Mouse (Mus musculus) CD4-positive naive resting alpha-beta T cell, adult 76 days (primary cell): ENCODE results near the gene Fgf14. TPM values are rescaled to one million over a fixed set of nuclear protein-coding genes. Genes with fewer than 3 reads are reported as not detected.

ENCODE experiments used
- total RNA-seq: library from RNA; stranded (reverse); gene quantifications from one replicate; pipeline ENCODE4 v1.2.4, GENCODE M21; 2023

Gene Fgf14
- not detected for total RNA-seq

GRCm38 (mm10) chr14:124676506-124677177 lies at the start of gene Fgf14:
Fgf14 (minus strand) TSS chr14:124677127.

